Mouse (Mus musculus): ENCODE data around the gene Fgf22.

The Fgf22 gene

DNA sequence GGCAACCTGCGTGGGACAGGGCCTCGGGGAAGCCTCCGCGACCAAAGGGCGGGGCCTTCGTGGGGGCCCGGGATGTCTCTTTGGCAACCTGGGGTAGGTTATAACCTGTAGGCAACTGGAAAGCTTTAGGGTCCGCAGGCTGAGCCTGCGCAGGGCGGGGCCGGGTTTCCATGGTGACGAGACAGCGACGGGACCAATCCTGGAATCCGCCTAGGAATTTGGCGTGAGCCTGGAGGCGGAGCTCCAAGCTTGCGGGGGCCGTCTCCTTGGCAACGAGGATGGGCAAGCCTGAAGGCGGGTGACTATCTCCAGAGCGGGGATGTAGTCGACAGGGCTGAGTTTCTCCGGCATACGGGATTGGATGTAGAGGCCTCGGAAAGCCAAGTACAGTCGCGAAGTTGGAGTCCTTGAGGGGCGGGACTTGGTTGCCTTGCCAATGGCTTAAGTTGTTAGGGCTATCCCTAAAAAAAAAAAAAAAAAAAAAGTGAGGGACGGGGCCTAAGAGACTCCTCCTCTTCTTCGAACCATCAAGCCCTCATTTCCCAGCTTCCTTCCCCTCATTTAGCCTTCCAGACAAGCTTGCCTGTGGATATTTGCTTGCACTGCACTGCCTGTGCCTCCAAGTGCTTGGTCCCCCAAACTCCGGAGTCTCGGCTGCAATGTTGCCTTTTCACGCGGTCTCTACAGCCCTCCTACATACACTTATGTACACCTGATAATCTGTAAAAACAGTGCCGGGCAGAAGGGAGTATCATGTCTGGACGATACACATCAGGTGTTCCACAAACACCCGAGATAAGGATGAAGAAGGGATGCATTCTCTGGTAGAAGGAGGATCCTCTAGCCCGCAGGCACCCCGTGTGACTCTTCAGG lies 12.7 kb downstream of the Fgf22 start:
- DNase-seq (ENCODE audit: low read depth, low spot score) = peak; percentile 65

DNA sequence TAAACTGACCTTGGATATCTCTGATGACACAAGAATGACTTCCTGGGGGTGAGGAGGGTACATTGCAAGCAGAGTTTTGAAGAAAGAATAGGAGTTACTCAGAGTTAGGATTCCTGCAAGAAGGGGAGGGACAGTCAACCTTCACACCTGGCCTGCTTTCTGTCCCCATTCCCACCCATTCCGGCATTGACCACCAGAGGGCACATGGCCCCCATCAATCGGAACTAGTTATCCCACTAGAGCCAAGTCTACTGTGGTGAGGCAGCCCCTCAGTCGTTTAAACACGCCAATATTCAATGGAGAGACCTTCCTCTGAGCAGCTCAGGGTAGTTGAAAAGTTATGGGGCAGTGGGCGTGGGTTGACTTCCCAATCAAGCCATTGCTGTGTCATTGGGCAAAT lies 13.5 kb downstream of the Fgf22 start:
- peak; percentile 48 for DNase-seq (ENCODE audit: low read depth, low spot score)

DNA sequence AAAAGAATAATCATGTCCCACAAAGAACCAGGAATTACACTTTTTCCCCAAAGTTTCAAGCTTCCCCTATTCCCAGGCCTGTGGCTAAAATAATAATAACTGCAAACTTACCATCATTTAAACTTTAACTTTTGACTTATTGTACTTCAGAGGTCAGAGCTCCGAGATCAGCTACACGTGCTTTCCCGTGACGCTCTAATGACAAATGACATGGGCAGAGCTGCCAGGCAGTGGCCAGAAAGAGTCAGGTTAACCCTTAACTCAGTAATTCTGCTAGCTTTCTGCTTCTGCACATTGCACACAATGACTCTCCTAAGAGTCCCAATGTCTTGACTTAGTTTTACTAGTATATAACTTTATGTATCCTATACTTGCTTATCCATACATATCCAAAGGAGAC lies 14.5 kb downstream of the Fgf22 start:
- DNase-seq (ENCODE audit: low read depth, low spot score) = no peak

DNA sequence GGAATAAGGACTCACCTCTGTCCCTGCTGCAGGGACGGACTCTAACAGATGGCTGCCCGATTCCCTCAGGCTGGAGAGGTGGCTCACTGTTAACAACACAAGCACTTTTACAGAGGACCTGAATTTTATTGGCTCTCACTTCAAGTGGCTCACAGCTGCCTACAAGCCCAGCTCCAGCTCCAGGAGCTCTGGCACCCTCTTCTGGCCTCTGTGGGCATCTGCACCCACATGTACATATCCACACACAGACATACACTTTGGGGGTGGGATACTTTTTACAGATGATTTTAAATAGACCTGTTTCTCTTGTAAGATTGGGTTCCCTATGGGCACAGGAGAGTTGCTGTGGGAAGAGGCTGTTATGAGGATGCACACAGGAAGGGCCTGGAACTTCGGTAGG lies 17.4 kb downstream of the Fgf22 start:
- no peak for DNase-seq (ENCODE audit: low read depth, low spot score)

DNA sequence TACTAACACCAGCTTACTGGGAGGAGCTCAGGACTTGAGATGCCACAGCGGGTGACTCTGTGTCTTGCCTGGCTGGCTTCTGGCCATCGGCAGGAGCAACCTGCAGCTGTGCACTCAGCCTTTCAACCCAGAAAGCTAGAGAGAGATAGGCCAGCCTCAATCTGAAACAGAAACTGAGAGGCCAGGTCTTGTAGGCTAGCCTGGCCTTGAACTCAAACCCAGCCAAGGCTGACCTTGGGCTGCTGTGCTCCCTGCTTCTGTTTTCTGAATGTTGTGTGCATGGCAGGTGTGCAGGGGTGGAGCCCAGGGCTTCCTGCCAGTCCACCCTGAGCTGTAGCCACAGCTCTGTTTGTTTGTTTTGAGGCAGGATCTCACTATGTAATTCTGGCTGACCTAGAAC lies 18.3 kb downstream of the Fgf22 start:
- DNase-seq (ENCODE audit: low read depth, low spot score) = no peak

DNA sequence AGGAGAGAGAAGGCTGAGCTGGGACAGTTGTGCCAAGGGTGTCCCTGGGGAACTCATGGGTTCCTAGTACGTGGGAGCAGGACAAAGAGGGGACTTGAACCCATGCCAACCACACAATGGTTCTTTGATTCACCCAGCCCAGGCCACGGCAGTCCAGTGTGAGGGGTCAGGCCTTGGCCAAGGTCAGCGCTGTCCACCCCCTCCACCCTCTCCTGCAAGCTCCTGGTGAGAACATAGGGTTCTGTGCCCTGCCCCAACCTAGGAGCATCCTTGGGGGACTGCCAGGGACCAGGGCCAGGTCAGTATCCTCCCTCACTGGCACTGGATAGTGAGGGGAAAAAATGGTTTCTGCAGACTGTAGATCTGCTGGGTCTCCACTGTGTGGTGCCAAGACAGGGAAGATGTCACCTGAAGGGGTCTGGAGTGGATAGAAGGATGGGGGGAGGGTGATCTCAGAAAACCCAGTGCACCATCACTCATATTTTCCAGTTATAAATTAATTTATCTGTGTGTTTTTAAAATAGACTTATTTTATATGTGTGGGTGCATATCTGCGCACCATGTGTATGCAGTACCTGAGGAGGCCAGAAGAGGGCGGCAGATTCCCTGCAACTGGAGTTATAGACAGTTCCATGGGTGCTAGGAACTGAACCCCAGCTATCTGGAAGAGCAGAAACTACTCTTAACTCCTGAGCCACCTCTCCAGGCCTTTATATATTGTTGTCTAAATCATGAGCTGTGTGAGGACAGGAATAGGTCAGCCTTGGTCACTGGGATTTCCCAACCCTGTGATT lies 19.8 kb downstream of the Fgf22 start:
- no peak for DNase-seq (ENCODE audit: low read depth, low spot score)

DNA sequence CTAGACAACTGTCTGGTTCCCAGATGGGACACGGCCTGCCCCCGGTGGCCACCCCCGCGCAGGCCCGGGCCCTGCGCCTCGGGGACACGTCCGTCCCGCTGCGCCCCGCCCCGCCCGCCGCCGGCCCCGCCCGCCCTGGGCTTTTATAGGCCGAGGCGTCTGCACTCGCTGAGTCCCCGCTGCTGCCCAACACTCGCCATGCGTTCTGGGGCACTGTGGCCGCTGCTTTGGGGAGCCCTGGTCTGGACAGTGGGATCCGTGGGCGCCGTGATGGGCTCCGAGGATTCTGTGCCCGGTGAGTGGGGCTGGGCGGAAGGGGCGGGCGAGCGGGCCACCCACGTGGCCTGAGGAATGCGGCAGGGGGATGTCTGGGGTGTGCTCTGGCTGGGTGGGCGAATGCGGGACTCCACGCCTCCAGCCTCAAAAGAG lies 22.2 kb downstream of the Fgf22 start, which contains the start of gene Fstl3:
Gene Fstl3 (plus strand): TSS at position 170 of the 429 bp plus-strand sequence.
- no peak for DNase-seq (ENCODE audit: low read depth, low spot score)

DNA sequence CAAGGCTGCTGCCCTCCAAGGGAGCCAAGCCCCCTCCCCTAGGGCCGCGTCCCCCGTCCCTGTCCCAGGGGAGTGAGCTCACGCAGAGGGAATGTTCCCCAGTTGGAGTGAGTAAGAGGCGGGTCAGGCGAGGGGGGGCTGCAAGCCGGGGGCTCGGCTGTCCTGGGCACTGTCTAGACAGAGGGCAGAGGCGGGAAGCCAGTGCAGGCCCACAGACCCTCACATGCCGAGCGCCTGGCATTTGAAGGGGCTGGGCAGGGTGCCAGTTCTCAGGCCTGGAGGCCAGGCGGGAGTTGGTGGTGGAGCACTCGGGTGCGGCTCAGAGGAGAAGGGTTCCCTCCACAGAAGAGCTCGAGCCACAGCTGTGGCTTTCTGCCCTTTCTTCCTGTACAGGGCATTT lies 23.1 kb downstream of the Fgf22 start:
- DNase-seq (ENCODE audit: low read depth, low spot score) = no peak

DNA sequence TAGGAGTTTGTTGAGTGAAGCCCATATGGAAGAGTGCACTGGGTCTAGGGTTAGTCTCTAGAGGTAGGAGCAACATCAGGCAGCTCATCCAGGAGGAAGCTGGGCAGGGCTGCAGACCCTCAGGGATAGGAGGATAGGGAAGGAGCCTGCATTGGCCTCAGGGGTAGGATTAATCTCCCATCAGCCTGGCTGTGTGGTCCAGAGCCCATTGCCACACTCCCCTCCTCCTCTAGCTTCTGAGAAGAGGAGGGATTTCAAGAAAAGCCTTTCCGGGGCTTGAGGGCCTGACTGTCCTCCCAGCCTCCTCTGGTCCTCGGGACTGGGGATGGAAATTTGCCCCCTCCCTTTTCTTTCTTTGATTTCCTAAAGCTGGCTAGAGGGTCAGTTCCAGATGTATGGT lies 24.3 kb downstream of the Fgf22 start:
- DNase-seq (ENCODE audit: low read depth, low spot score) = no peak

DNA sequence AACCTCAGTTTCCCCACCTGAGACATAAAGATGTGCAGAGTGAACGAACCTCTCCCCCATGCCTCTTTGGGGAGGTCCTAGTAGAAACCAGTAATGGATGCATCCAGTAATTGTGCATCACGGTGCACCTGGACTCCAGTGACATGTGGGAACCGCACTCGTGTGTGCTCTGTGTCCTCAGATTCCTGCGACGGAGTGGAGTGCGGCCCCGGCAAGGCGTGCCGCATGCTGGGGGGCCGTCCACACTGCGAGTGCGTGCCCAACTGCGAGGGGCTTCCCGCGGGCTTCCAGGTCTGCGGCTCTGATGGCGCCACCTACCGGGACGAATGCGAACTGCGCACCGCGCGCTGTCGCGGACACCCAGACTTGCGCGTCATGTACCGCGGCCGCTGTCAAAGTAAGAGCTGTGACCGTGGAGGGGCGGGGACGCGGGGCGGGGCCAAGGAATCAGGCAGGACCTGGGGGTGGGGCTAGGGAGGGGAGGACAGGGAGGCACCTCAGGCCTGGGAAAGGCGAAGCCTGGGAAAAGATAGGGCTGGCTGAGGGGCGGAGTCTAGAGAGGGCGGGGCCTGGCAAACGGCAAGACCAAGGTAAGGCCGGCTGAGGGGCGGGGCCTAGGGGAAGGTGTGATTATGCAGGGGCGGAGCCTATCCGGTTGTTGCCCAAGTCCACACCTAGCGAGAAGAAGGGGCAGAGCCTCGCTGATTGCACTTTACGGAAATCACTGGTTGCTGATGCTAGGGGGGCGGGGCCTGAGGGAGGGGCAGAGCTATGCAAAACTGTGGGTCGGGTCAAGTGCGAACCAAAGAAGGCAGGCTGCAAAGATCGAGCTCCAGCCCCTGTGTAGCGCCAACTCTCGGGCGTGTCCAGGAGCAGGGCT lies 25.1 kb downstream of the Fgf22 start:
- peak; percentile 97 for DNase-seq (ENCODE audit: low read depth, low spot score)

DNA sequence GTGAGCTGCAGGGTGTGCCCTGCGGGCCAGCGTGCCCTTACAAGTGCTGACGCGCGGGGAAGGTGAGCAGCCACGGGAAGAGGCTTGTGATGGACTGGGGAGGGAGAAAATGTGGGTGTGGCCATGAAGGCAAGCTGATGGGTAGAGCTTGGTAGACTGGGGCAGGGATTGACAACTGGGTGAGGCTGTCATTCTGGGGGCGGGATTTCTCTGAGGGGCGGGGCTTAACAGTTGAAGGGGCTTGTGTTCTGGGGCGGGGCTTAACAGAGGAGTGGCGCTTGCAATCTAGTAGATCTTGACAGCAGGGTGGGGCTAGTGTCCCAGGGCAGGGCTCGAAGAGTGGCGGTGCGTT lies 25.8 kb downstream of the Fgf22 start:
- DNase-seq (ENCODE audit: low read depth, low spot score) = peak; percentile 64

DNA sequence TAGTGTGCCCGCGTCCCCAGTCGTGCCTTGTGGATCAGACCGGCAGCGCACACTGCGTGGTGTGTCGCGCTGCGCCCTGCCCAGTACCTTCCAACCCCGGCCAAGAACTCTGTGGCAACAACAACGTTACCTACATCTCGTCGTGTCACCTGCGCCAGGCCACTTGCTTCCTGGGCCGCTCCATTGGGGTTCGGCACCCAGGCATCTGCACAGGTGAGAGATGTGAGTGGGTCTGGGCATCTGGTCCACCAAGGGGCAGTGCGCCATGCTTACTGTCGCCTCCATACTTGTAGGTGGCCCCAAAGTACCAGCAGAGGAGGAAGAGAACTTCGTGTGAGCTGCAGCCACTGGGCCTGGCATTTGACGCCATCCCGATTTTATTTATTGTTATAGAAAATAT lies 26.3 kb downstream of the Fgf22 start:
- DNase-seq (ENCODE audit: low read depth, low spot score) = no peak

DNA sequence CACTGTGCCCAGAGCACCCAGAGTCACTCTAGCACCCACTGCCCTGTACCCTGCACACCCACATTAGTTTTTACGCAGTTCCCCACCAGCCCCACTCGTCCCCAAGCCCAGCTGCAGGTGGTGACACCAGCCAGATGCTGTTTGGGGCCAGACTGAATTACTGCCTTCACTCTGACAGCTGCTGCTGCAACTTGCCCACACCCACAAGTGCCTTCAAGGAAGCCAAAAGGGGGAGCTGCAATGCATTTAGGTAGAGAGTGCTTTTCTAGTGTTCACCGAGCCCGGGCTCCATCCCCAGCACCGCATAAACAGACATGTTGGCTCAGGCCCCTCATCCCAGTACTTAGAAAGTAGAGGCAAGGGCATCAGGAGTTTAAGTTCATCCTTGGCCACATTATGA lies 27.1 kb downstream of the Fgf22 start:
- DNase-seq (ENCODE audit: low read depth, low spot score) = no peak

DNA sequence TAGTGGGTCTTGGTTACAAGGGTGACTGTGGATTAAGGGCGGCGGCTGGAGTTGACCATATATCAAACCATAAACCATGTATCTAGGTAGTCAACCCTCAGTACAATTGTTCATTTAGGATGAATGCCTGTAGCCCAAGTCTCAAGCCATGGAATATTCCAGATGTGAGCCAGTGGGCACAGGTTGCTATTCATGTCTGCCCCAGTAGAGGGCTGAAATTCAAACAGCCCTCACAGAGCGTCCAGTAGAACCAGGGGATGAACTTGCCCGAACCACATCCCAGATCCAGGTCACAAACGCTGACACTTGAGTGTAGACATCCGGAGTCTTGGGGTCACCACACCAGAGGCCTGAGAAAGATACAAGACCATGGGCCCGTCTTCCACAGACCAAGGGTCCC lies 28.2 kb downstream of the Fgf22 start:
- DNase-seq (ENCODE audit: low read depth, low spot score) = no peak

DNA sequence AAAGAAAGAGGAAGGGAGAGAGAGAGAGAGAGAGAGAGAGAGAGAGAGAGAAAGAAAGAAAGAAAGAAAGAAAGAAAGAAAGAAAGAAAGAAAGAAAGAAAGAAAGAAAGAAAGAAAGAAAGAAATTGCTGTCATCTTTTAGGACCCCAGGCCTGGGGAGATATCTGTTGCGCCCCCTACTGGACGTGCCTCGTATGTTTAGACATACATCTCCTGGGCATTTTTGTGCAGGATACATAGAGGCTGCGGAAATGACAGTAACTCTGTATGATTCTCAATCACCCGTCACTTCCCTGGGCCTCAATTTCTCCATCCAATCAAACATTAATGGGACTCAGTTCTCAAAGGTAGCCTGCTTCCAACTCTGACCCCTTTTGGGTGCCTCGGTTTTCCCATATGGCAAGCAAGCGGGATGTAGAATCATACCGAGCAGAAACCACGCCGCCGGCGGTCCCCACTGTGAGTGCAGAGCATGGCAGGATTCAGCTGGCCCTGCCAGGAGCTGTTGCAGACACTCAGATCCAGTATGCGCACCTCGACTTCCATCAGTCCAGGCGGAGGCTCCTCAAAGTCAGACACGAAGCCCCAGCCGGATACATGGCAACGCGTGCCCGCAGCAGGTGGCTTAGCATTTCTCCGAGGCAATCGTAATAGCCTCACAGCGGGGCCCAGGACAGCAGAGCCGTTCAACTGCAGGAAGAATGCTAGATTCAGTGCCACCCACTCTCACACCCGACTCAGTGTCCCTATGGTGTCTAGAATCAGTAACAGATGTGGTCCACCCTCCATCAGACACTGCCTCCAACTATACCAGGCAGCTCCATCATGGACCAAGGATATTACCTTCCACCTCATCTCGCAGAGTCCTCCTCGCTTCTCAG lies 29.3 kb downstream of the Fgf22 start:
- DNase-seq (ENCODE audit: low read depth, low spot score) = no peak

DNA sequence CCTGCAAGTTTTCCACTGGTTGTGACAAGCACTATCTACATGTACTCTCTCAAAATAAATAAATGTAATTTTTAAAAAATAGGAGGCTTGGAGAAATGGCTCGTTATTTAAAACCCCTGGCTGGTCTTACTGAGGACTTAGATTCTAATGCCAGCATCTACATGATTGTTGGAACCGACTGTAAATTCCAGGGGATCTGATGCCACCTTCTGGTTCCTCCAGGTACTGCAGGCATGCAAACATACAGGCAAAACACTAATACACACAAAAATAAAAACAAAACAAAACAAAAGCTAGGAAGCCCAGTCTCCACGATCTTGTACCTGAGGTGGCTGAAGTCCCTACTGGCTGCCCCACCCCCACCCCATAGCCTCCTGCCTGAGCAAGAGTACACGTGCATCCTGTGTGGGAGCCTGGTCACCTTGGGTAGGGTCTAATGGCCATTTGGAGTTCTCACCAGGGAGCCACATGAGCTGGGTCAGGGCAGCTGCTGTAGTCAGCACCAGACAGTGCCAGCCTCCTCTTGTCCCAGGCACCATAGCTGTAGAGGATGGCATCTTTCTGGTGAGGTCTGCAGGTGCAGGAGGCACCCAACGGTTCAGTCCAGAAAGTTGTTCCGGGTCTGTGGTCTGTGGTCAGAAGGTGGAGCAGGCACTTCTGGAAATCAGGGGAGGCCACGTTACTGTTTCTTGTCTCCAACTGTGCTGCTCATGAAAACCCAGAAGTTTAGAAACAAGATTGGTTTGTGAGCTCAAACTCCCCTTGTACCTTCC lies 33.7 kb downstream of the Fgf22 start:
- peak; percentile 54 for DNase-seq (ENCODE audit: low read depth, low spot score)

DNA sequence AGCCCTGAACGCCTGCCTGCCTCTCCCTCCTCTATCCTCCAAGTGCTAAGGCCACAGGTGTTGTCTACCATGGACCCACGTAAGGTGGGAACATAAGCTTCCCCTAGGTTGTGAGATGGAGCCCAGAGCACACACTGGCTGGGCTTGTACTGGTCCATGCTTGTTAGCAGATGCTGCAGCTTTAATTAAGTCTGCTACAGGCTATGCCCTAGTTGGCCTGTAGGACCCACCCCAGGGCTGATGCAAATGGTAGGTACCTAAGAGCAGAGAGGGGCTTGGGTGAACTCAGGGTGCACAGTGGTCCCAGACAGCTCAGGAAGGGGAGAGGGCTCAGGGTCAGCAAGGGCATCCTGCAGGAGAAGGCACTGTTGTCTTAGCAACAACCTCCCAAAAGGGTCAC lies 34.7 kb downstream of the Fgf22 start:
- no peak for DNase-seq (ENCODE audit: low read depth, low spot score)

DNA sequence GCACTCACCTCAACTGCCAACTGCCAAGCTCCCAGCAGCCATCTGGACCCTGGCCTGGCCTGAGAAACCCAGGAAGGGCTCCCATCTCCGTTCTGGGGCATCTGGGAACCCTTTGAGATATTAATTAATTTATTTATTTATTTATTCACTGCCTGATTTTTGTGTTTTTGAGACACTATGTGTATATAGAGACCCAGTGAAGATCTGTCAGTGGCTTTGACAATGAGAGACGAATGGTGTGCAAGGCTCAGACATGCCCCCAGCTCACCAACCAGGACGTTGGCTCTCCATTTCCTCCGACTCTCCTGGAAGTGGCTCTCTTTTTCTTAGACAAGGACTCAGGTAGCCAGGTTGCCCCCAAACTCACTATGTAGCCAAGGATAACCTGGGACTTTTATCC lies 36.0 kb downstream of the Fgf22 start, which contains the start of gene Prss57:
Gene Prss57 (minus strand): TSS at position 101 of the 400 bp plus-strand sequence.
- DNase-seq (ENCODE audit: low read depth, low spot score) = no peak

DNA sequence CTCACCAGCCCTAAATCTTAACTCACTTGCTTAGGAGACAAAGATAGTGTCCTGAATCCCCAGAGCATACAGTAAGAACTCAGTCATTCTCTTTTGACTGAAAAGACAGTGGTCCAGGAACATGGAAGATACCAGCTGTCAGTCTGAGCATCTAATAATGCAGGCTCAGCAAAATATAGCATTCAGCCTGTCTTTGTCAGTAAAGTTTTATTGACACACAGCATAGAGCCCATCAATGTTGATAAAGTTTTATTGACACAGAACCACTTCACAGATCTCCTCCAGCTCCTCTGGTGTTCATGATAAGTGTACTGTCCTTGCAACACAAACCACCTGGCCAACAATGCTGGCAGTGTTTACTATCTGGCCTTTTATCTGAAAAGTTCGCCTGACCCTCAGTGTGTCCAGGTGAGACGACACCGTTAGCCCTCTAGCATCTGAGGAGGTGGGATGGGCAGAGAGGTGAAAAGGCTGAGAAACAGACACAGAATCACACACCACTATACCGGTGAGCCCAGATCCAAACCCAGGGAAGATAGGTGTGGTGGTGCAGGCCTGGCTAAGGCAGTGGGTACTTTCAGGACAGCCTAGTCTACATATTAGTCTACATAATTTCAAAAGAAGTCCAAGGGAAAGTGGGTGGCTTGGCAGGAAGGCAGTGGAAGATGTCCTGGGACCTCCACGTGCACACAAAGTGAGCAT lies 37.6 kb downstream of the Fgf22 start:
- DNase-seq (ENCODE audit: low read depth, low spot score) = no peak
